Mouse (Mus musculus): Measurements from ENCODE around the gene Crabp2.

The Crabp2 gene

GRCm38 (mm10) chr3:87958476-87958875 is 10.0 kb downstream of the Crabp2 start:
- in situ Hi-C loops (cut with MboI, MseI): loop anchor here in 1 of 2 experiments (25.0 kb wide), 1 partner anchor 1479 kb away; the partner anchor contains the start of genes Pbxip1 and Pygo2

GRCm38 (mm10) chr3:87958967-87959366 is 10.5 kb downstream of the Crabp2 start:
- in situ Hi-C loops (cut with MboI, MseI): loop anchor here in 1 of 2 experiments (25.0 kb wide), 1 partner anchor 1478 kb away; the partner anchor contains the start of genes Pbxip1 and Pygo2

GRCm38 (mm10) chr3:87959371-87959770 is 10.9 kb downstream of the Crabp2 start:
- in situ Hi-C loops (cut with MboI, MseI): loop anchor here in 1 of 2 experiments (25.0 kb wide), 1 partner anchor 1478 kb away; the partner anchor contains the start of genes Pbxip1 and Pygo2

GRCm38 (mm10) chr3:87960191-87960585 is 11.7 kb downstream of the Crabp2 start:
- in situ Hi-C loops (cut with MboI, MseI): loop anchor here in 1 of 2 experiments (25.0 kb wide), 1 partner anchor 1477 kb away; the partner anchor contains the start of genes Pbxip1 and Pygo2

GRCm38 (mm10) chr3:87960586-87961191 is 12.2 kb downstream of the Crabp2 start:
- in situ Hi-C loops (cut with MboI, MseI): loop anchor here in 1 of 2 experiments (25.0 kb wide), 1 partner anchor 1477 kb away; the partner anchor contains the start of genes Pbxip1 and Pygo2

GRCm38 (mm10) chr3:87970184-87970938 is 21.9 kb downstream of the Crabp2 start:
- in situ Hi-C loops (cut with MboI, MseI): loop anchor here in 1 of 2 experiments (10.0 to 25.0 kb wide), 2 partner anchors 1316 to 1467 kb away; partner anchors contain the start of genes Pbxip1 and Pygo2

GRCm38 (mm10) chr3:87970939-87971488 is 22.5 kb downstream of the Crabp2 start, which contains the start of gene Nes:
Gene Nes, plus strand, starts transcription at chr3:87971078.
- in situ Hi-C loops (cut with MboI, MseI): loop anchor here in 1 of 2 experiments (10.0 to 25.0 kb wide), 2 partner anchors 1316 to 1466 kb away; partner anchors contain the start of genes Pbxip1 and Pygo2

GRCm38 (mm10) chr3:87971489-87972202 is 23.2 kb downstream of the Crabp2 start:
- in situ Hi-C loops (cut with MboI, MseI): loop anchor here in 1 of 2 experiments (10.0 to 25.0 kb wide), 2 partner anchors 1317 to 1466 kb away; partner anchors contain the start of genes Pbxip1 and Pygo2

- in situ Hi-C loops (cut with MboI, MseI): loop anchor here in 1 of 2 experiments (10.0 to 25.0 kb wide), 2 partner anchors 1317 to 1465 kb away; partner anchors contain the start of genes Pbxip1 and Pygo2
Measured at GRCm38 (mm10) chr3:87972203-87972664, 23.8 kb downstream of the Crabp2 start.

GRCm38 (mm10) chr3:87972776-87973175 is 24.3 kb downstream of the Crabp2 start:
- in situ Hi-C loops (cut with MboI, MseI): loop anchor here in 1 of 2 experiments (10.0 to 25.0 kb wide), 2 partner anchors 1318 to 1465 kb away; partner anchors contain the start of genes Pbxip1 and Pygo2

GRCm38 (mm10) chr3:87973593-87974380 is 25.3 kb downstream of the Crabp2 start:
- in situ Hi-C loops (cut with MboI, MseI): loop anchor here in 1 of 2 experiments (10.0 to 25.0 kb wide), 2 partner anchors 1319 to 1464 kb away; partner anchors contain the start of genes Pbxip1 and Pygo2

GRCm38 (mm10) chr3:87974381-87974987 is 26.0 kb downstream of the Crabp2 start:
- in situ Hi-C loops (cut with MboI, MseI): loop anchor here in 1 of 2 experiments (10.0 to 25.0 kb wide), 2 partner anchors 1320 to 1463 kb away; partner anchors contain the start of genes Pbxip1 and Pygo2

GRCm38 (mm10) chr3:87979493-87979892 is 31.0 kb downstream of the Crabp2 start:
- in situ Hi-C loops (cut with MboI, MseI): loop anchor here in 1 of 2 experiments (10.0 kb wide), 1 partner anchor 1325 kb away; no protein-coding TSS in a partner anchor

GRCm38 (mm10) chr3:87980085-87980484 is 31.6 kb downstream of the Crabp2 start:
- in situ Hi-C loops (cut with MboI, MseI): no loop called here

GRCm38 (mm10) chr3:87980728-87981127 is 32.3 kb downstream of the Crabp2 start:
- in situ Hi-C loops (cut with MboI, MseI): no loop called here

GRCm38 (mm10) chr3:87981214-87981760 is 32.8 kb downstream of the Crabp2 start:
- in situ Hi-C loops (cut with MboI, MseI): no loop called here

- in situ Hi-C loops (cut with MboI, MseI): no loop called here
Measured at GRCm38 (mm10) chr3:87981894-87982835, 33.7 kb downstream of the Crabp2 start.
